Mouse (Mus musculus) hindbrain, postnatal 0 days (tissue): Measurements from ENCODE around the gene Vwa8. TPM values are rescaled to one million over a fixed set of nuclear protein-coding genes. Genes with fewer than 3 reads are reported as not detected.
A peak's percentile ranks its signal among the peaks of the same experiment; 100 is the strongest.

Experiments used
- ATAC-seq: fragments of 200-750 bp; cut with Nextera tagmentation; 2 replicates; pipeline ENCODE4 v1.8.0; 2017; ENCODE audit warnings: mild to moderate bottlenecking, moderate TSS enrichment, moderate library complexity
- DNase-seq: peaks from one replicate; pipeline ENCODE4 v3.0.0-alpha.2; 2015; ENCODE audit warnings: low spot score
- H3K27ac ChIP-seq: fragments of 300-500 bp; sonication (generic); 2 replicates; pipeline ENCODE4 v1.5.1; 2014; ENCODE audit warnings: mild to moderate bottlenecking
- H3K27me3 ChIP-seq: fragments of 300-500 bp; sonication (generic); 2 replicates; pipeline ENCODE4 v1.6.1; 2014; ENCODE audit warnings: low read length, mixed read lengths; ENCODE audit not compliant: insufficient read depth
- H3K36me3 ChIP-seq: fragments of 300-500 bp; sonication (generic); 2 replicates; pipeline ENCODE4 v1.6.1; 2014; ENCODE audit warnings: low read length, mixed read lengths; ENCODE audit not compliant: insufficient read depth
- H3K4me1 ChIP-seq: fragments of 300-500 bp; sonication (generic); 2 replicates; pipeline ENCODE4 v1.6.1; 2014; ENCODE audit warnings: antibody characterized with exemption, low read length, mixed read lengths; ENCODE audit not compliant: insufficient read depth
- H3K4me2 ChIP-seq: fragments of 300-500 bp; sonication (generic); 2 replicates; pipeline ENCODE4 v1.6.1; 2014; ENCODE audit warnings: low read depth, mild to moderate bottlenecking, low read length, moderate library complexity, mixed read lengths
- H3K4me3 ChIP-seq: fragments of 300-500 bp; sonication (generic); 2 replicates; pipeline ENCODE4 v1.5.1; 2014; ENCODE audit warnings: low read length
- H3K9ac ChIP-seq: fragments of 300-500 bp; sonication (generic); replicated peaks from 2 replicates; pipeline ENCODE4 v1.6.1; 2014; ENCODE audit warnings: mild to moderate bottlenecking, low read length, moderate library complexity, mixed read lengths
- H3K9me3 ChIP-seq: fragments of 300-500 bp; sonication (generic); 2 replicates; pipeline ENCODE4 v1.6.1; 2016; ENCODE audit warnings: low read length, mixed read lengths
- CTCF ChIP-seq: IDR thresholded peaks from 2 replicates; pipeline ENCODE4 v1.5.1; 2016; ENCODE audit warnings: antibody characterized with exemption, control low read depth, low read depth
- WGBS: fragments of 180-500 bp; shearing (Covaris S2); extraction: QIAGEN DNeasy Blood & Tissue Kit; methylation state at CpG from one replicate; pipeline ENCODE4 v1.1.7; 2014; 5-methylcytosine and 5-hydroxymethylcytosine counted together
- polyA plus RNA-seq: library from polyadenylated mRNA; unstranded; fragments of >200 nt; fragmentation: Nextera tagmentation; extraction: Ambion mirVana; gene quantifications from 2 replicates; pipeline ENCODE4 v1.2.1, GENCODE M21; 2015
- total RNA-seq: library from RNA; depleted of rRNA; stranded (reverse); fragments of >200 nt; gene quantifications from 2 replicates; pipeline ENCODE4 v1.2.3, GENCODE M21; 2014; rRNA removed

Vwa8 gene
- 20.8 and 23.1 TPM in 2 replicates for total RNA-seq
- 9.6 TPM in 2 replicates for polyA plus RNA-seq

GRCm38 (mm10) chr14:78848941-78849911 is at the start of gene Vwa8:
Gene Vwa8 (plus strand): TSS chr14:78849052.
- Histone ChIP-seq H3K4me2 (peak within 1 kb of the TSS; percentile 88), H3K4me3 (peak within 1 kb of the TSS; percentile 94), H3K27ac (peak within 1 kb of the TSS; percentile 83), H3K27me3 (no peaks in the 10 kb centered on the region), H3K9me3 (no peaks in the 10 kb centered on the region), H3K9ac (peak within 1 kb of the TSS; percentile 88), H3K36me3 (no peaks in the 10 kb centered on the region), H3K4me1 (peaks cover 17% of the 10 kb centered on the region; the same call in 1 of the 2 replicates)
- peak; percentile 82 for DNase-seq
- WGBS, result 2% methylated on average over 51 of the region's 61 CpGs
- ATAC-seq, result peak; percentile 95
- TF ChIP-seq CTCF, result peak; percentile 45

GRCm38 (mm10) chr14:78802378-78802777 is 46.5 kb upstream of the Vwa8 start:
- Histone ChIP-seq H3K27ac (no peak overlapping the region), H3K9ac (no peak overlapping the region), H3K4me3 (no peak overlapping the region), H3K27me3 (no peaks in the 10 kb centered on the region), H3K4me2 (no peak overlapping the region), H3K9me3 (no peaks in the 10 kb centered on the region), H3K36me3 (no peaks in the 10 kb centered on the region), H3K4me1 (no peaks in the 10 kb centered on the region)
- TF ChIP-seq CTCF, result no peak
- WGBS, result 95% methylated on average over 2 of the region's 2 CpGs
- DNase-seq (no peak), ATAC-seq (no peak)

- Histone ChIP-seq H3K4me1 (no peaks in the 10 kb centered on the region), H3K27ac (no peak overlapping the region), H3K9ac (no peak overlapping the region), H3K4me3 (no peak overlapping the region), H3K4me2 (no peak overlapping the region), H3K27me3 (no peaks in the 10 kb centered on the region), H3K9me3 (no peaks in the 10 kb centered on the region), H3K36me3 (no peaks in the 10 kb centered on the region)
- DNase-seq (no peak), ATAC-seq (no peak)
- TF ChIP-seq CTCF, result no peak
- 86% methylated on average over 6 of the region's 6 CpGs for WGBS
Measured at GRCm38 (mm10) chr14:78803924-78804323, 44.9 kb upstream of the Vwa8 start.

- Histone ChIP-seq H3K9me3 (no peaks in the 10 kb centered on the region), H3K4me2 (no peak overlapping the region), H3K4me3 (no peak overlapping the region), H3K27ac (no peak overlapping the region), H3K4me1 (no peaks in the 10 kb centered on the region), H3K27me3 (no peaks in the 10 kb centered on the region), H3K36me3 (no peaks in the 10 kb centered on the region), H3K9ac (no peak overlapping the region)
- no peak for ATAC-seq
- 100% methylated on average over 2 of the region's 2 CpGs for WGBS
- TF ChIP-seq CTCF, result no peak
- no peak for DNase-seq
Measured at GRCm38 (mm10) chr14:78812896-78813295, 36.0 kb upstream of the Vwa8 start.

GRCm38 (mm10) chr14:78816411-78816810 is 32.4 kb upstream of the Vwa8 start:
- no peak overlapping the region for H3K4me2 ChIP-seq
- no peaks in the 10 kb centered on the region for H3K9me3 ChIP-seq
- DNase-seq, result no peak
- ATAC-seq, result no peak
- no peak for TF ChIP-seq CTCF
- H3K27me3 ChIP-seq, result no peaks in the 10 kb centered on the region
- WGBS, result 43% methylated on average over 3 of the region's 3 CpGs
- H3K9ac ChIP-seq, result no peak overlapping the region
- H3K27ac ChIP-seq, result no peak overlapping the region
- H3K36me3 ChIP-seq, result no peaks in the 10 kb centered on the region
- H3K4me3 ChIP-seq, result no peak overlapping the region
- no peaks in the 10 kb centered on the region for H3K4me1 ChIP-seq

DNA sequence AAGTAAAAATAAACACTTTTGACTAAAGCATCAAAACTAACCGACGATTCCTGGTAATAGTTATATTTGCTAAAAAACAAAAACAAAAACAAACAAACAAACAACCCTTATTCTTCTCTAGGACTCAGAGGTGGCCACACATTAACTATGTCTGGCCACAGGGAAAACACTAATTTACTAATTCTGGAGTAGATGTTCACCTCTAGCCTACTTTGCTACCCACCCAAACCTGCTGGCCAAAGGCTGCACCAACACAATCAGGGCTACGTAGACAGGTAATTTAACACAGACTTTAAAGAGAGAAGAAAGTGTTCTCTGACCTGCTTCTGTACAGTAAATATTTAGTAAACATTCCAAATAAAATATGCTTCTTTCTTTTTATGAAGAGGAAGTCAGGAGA is 31.2 kb upstream of the Vwa8 start:
- ATAC-seq (no peak), DNase-seq (no peak)
- no peaks in the 10 kb centered on the region for H3K4me1 ChIP-seq
- no peaks in the 10 kb centered on the region for H3K27me3 ChIP-seq
- no peak overlapping the region for H3K4me3 ChIP-seq
- no peaks in the 10 kb centered on the region for H3K9me3 ChIP-seq
- no peaks in the 10 kb centered on the region for H3K36me3 ChIP-seq
- WGBS, result 87% methylated on average over 3 of the region's 3 CpGs
- no peak overlapping the region for H3K9ac ChIP-seq
- TF ChIP-seq CTCF, result no peak
- no peak overlapping the region for H3K27ac ChIP-seq
- H3K4me2 ChIP-seq, result no peak overlapping the region

DNA sequence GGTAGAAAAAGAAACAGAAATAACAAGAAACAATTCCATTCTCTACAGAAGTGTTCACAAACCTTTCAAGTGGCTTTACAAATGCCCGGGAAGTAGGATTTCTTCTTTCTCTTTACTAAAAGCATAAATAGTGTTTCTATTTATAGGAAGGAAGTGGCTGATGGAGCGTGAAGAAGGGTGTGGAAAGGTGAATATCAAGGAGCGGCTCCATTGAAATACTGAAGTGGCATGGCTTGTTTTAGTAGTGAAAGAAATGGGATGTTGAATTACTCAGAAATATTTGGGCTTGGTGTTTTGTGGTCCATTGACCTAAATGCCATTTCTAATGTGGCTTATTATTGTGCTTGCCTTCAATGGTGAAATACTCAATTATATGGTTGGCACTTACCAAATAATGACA is 30.4 kb upstream of the Vwa8 start:
- Histone ChIP-seq H3K4me3 (no peak overlapping the region), H3K9ac (no peak overlapping the region), H3K36me3 (no peaks in the 10 kb centered on the region), H3K27me3 (no peaks in the 10 kb centered on the region), H3K27ac (no peak overlapping the region), H3K9me3 (no peaks in the 10 kb centered on the region), H3K4me1 (no peaks in the 10 kb centered on the region), H3K4me2 (no peak overlapping the region)
- TF ChIP-seq CTCF, result no peak
- DNase-seq (no peak), ATAC-seq (no peak)
- WGBS, result 77% methylated on average over 3 of the region's 3 CpGs
